Mouse (Mus musculus): ENCODE results near the gene Acad10. TPM values are rescaled to one million over a fixed set of nuclear protein-coding genes. Genes with fewer than 3 reads are reported as not detected.

Acad10 gene
- total and polyA plus RNA-seq, 3 experiments = 2.1 to 4.2 (median 2.7) TPM

GRCm38 (mm10) chr5:121598871-121599610 is 61.3 kb downstream of the Acad10 start:
- DNase-seq (ENCODE audit: extremely low read depth) = no peak
- H3K4me3 ChIP-seq (replicated peaks in 1 of 3; ENCODE audit: low read depth in 2 of 3, low read length in 2 of 3, poor library complexity in 1 of 3) = no peak overlapping the region
- no peak for TF ChIP-seq SIN3A (IDR thresholded peaks at IDR 0.05; ENCODE audit: low read length)
- TF ChIP-seq POLR2A (IDR thresholded peaks at IDR 0.05; ENCODE audit: low read depth, low read length) = no peak
- no peak for TF ChIP-seq POLR2AphosphoS2 (IDR thresholded peaks at IDR 0.05; ENCODE audit: low read depth, low read length)
- no peak for TF ChIP-seq ELF1 (IDR thresholded peaks at IDR 0.05; ENCODE audit: low read depth, low read length)
- TF ChIP-seq ETS1 (conservative IDR thresholded peaks at IDR 0.05; ENCODE audit: low read depth, low read length) = no peak
- H3K9me3 ChIP-seq (replicated peaks; ENCODE audit: low read length) = no peaks in the 10 kb centered on the region
- dilution Hi-C loops (cut with MboI; ENCODE audit: extremely low pct_ligation_motif_present, extremely low pct_unique_long_range_greater_than_20kb, low sequenced_read_pairs) (no loop called here), in situ Hi-C loops (cut with MboI; ENCODE audit: low pct_ligation_motif_present, low pct_unique_long_range_greater_than_20kb, low sequenced_read_pairs) (no loop called here)
- no peak overlapping the region for H3K4me2 ChIP-seq (ENCODE audit: insufficient read depth, low read depth, poor library complexity, severe bottlenecking)
- H3K79me2 ChIP-seq (replicated peaks; ENCODE audit: control insufficient read depth, extremely low read depth, insufficient read depth, poor library complexity, severe bottlenecking) = no peaks in the 10 kb centered on the region
- no peaks in the 10 kb centered on the region for H3K27me3 ChIP-seq (replicated peaks)
- H3K4me1 ChIP-seq (ENCODE audit: control insufficient read depth in 1 of 2, insufficient read depth in 2 of 2) = peaks cover 2 to 24% of the 10 kb centered on the region in 2 experiments; a peak in 3 of 4 replicates
- no peak overlapping the region for H3K27ac ChIP-seq (ENCODE audit: insufficient read depth, low read depth)
- H3K9ac ChIP-seq (ENCODE audit: insufficient read depth, low read depth) = no peak overlapping the region
- H3K36me3 ChIP-seq (replicated peaks in 1 of 2; ENCODE audit: control insufficient read depth in 1 of 2, insufficient read depth in 1 of 2, low read length in 1 of 2) = no peaks in the 10 kb centered on the region

- H3K9ac ChIP-seq (ENCODE audit: insufficient read depth, low read depth) = no peak overlapping the region
- no peaks in the 10 kb centered on the region for H3K79me2 ChIP-seq (replicated peaks; ENCODE audit: control insufficient read depth, extremely low read depth, insufficient read depth, poor library complexity, severe bottlenecking)
- no peak overlapping the region for H3K4me3 ChIP-seq (replicated peaks in 1 of 3; ENCODE audit: low read depth in 2 of 3, low read length in 2 of 3, poor library complexity in 1 of 3)
- H3K4me1 ChIP-seq (ENCODE audit: control insufficient read depth in 1 of 2, insufficient read depth in 2 of 2) = peaks cover 2 to 24% of the 10 kb centered on the region in 2 experiments; a peak in 3 of 4 replicates
- H3K4me2 ChIP-seq (ENCODE audit: insufficient read depth, low read depth, poor library complexity, severe bottlenecking) = no peak overlapping the region
- TF ChIP-seq USF2 (conservative IDR thresholded peaks at IDR 0.05; ENCODE audit: low read depth, low read length) (no peak), ZC3H11A (IDR thresholded peaks at IDR 0.05; ENCODE audit: low read depth, low read length) (no peak), CHD1 (IDR thresholded peaks at IDR 0.05; ENCODE audit: low read depth, low read length) (no peak), MAX (IDR thresholded peaks at IDR 0.05; ENCODE audit: low read length) (no peak), MAFK (IDR thresholded peaks at IDR 0.05; ENCODE audit: insufficient replicate concordance, low read length) (no peak), EP300 (IDR thresholded peaks at IDR 0.05; ENCODE audit: low read length) (no peak), UBTF (IDR thresholded peaks at IDR 0.05; ENCODE audit: low read depth, low read length) (no peak), POLR2A (IDR thresholded peaks at IDR 0.05; ENCODE audit: low read depth, low read length) (no peak), BHLHE40 (IDR thresholded peaks at IDR 0.05; ENCODE audit: low read depth, low read length) (no peak), ETS1 (conservative IDR thresholded peaks at IDR 0.05; ENCODE audit: low read depth, low read length) (no peak), HCFC1 (IDR thresholded peaks at IDR 0.05; ENCODE audit: low read depth, low read length) (no peak), ZMIZ1 (IDR thresholded peaks at IDR 0.05; ENCODE audit: low read depth, low read length) (no peak), JUN (IDR thresholded peaks at IDR 0.05; ENCODE audit: insufficient read depth, low read depth, low read length) (no peak), MEF2A (IDR thresholded peaks at IDR 0.05; ENCODE audit: borderline replicate concordance, low read depth, low read length) (no peak), JUND (conservative IDR thresholded peaks at IDR 0.05; ENCODE audit: low read depth, low read length) (no peak), E2F4 (IDR thresholded peaks at IDR 0.05; ENCODE audit: insufficient replicate concordance, low read depth, low read length) (no peak)
- no peaks in the 10 kb centered on the region for H3K36me3 ChIP-seq (replicated peaks in 1 of 2; ENCODE audit: control insufficient read depth in 1 of 2, insufficient read depth in 1 of 2, low read length in 1 of 2)
- H3K27ac ChIP-seq (ENCODE audit: insufficient read depth, low read depth) = no peak overlapping the region
- dilution Hi-C loops (cut with MboI; ENCODE audit: extremely low pct_ligation_motif_present, extremely low pct_unique_long_range_greater_than_20kb, low sequenced_read_pairs) (no loop called here), in situ Hi-C loops (cut with MboI; ENCODE audit: low pct_ligation_motif_present, low pct_unique_long_range_greater_than_20kb, low sequenced_read_pairs) (no loop called here)
- no peaks in the 10 kb centered on the region for H3K9me3 ChIP-seq (replicated peaks; ENCODE audit: low read length)
- H3K27me3 ChIP-seq (replicated peaks) = no peaks in the 10 kb centered on the region
- no peak for DNase-seq (ENCODE audit: extremely low read depth)
Observed at GRCm38 (mm10) chr5:121597991-121598537, 62.2 kb downstream of the Acad10 start.

Data from CH12.LX (cell line).